Mouse (Mus musculus) heart, postnatal 0 days (tissue): ENCODE measurements around the gene Bloc1s1. TPM values are rescaled to one million over a fixed set of nuclear protein-coding genes. Genes with fewer than 3 reads are reported as not detected.

Source experiments
- ATAC-seq: fragments of 200-750 bp; cut with Nextera tagmentation; 2 replicates; pipeline ENCODE4 v1.8.0; 2017; ENCODE audit warnings: low read depth, moderate number of reproducible peaks, moderate library complexity; ENCODE audit not compliant: insufficient read depth
- DNase-seq: peaks from one replicate; pipeline ENCODE4 v3.0.0-alpha.2; 2016; ENCODE audit warnings: low spot score
- H3K27ac ChIP-seq: fragments of 300-500 bp; sonication (generic); 2 replicates; pipeline ENCODE4 v1.5.1; 2014; ENCODE audit warnings: low read depth, mild to moderate bottlenecking
- H3K27me3 ChIP-seq: fragments of 300-500 bp; sonication (generic); 2 replicates; pipeline ENCODE4 v1.6.1; 2014; ENCODE audit warnings: low read length, mixed read lengths; ENCODE audit not compliant: control insufficient read depth, insufficient read depth
- H3K36me3 ChIP-seq: fragments of 300-500 bp; sonication (generic); replicated peaks from 2 replicates; pipeline ENCODE4 v1.6.1; 2014; ENCODE audit warnings: low read length, mixed read lengths; ENCODE audit not compliant: control insufficient read depth, insufficient read depth
- H3K4me1 ChIP-seq: fragments of 300-500 bp; sonication (generic); 2 replicates; pipeline ENCODE4 v1.6.1; 2014; ENCODE audit warnings: antibody characterized with exemption; ENCODE audit not compliant: control insufficient read depth, insufficient read depth
- H3K4me2 ChIP-seq: fragments of 300-500 bp; sonication (generic); 2 replicates; pipeline ENCODE4 v1.6.1; 2014; ENCODE audit warnings: low read depth, mild to moderate bottlenecking, low read length, moderate library complexity
- H3K4me3 ChIP-seq: fragments of 300-500 bp; sonication (generic); 2 replicates; pipeline ENCODE4 v1.5.1; 2014; ENCODE audit warnings: low read depth, low read length
- H3K9ac ChIP-seq: fragments of 300-500 bp; sonication (generic); replicated peaks from 2 replicates; pipeline ENCODE4 v1.6.1; 2014; ENCODE audit warnings: low read depth, low read length, mixed read lengths
- H3K9me3 ChIP-seq: fragments of 300-500 bp; sonication (generic); replicated peaks from 2 replicates; pipeline ENCODE4 v1.6.1; 2016; ENCODE audit warnings: low read length; ENCODE audit not compliant: control insufficient read depth
- CTCF ChIP-seq: IDR thresholded peaks from 2 replicates; pipeline ENCODE4 v1.5.1; 2016; ENCODE audit warnings: antibody characterized with exemption, control low read depth, low read depth
- EP300 ChIP-seq: IDR thresholded peaks from 2 replicates; pipeline ENCODE4 v1.6.1; 2016; ENCODE audit warnings: antibody characterized with exemption, low read depth
- WGBS: fragments of 180-500 bp; shearing (Covaris S2); extraction: QIAGEN DNeasy Blood & Tissue Kit; methylation state at CpG from one replicate; pipeline ENCODE4 v1.1.7; 2014; 5-methylcytosine and 5-hydroxymethylcytosine counted together
- polyA plus RNA-seq: library from polyadenylated mRNA; unstranded; fragments of >200 nt; fragmentation: Nextera tagmentation; extraction: Ambion mirVana; gene quantifications from 2 replicates; pipeline ENCODE4 v1.2.1, GENCODE M21; 2015
- total RNA-seq: library from RNA; depleted of rRNA; stranded (reverse); fragments of >200 nt; gene quantifications from 2 replicates; pipeline ENCODE4 v1.2.3, GENCODE M21; 2014; ENCODE audit warnings: low replicate concordance

Gene Bloc1s1
- total and polyA plus RNA-seq, 2 experiments from 2014 or later = 121 to 292 TPM

DNA sequence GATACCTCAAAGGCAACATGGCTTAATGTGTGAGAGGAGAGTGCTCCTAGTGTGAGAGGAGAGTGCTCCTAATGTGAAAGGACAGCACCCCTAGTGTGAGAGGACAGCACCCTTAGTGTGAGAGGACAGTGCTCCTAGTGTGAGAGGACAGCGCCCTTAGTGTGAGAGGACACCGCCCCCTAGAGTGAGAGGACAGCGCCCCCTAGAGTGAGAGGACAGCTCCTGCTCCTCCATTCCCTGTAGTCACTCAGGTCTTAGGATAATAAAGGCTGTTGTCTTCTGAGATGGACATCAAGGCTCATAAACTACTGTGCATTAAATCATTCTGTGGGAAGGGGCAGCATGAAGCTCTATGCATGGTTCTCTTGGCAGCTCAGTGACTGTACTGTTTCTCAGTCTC, 21.8 kb upstream of the Bloc1s1 start:
- H3K36me3 ChIP-seq = no peaks in the 10 kb centered on the region; the same call in 1 of the 2 replicates
- no peak overlapping the region for H3K4me3 ChIP-seq
- peak; percentile 51 for DNase-seq

GRCm38 (mm10) chr10:128940475-128941061, 16.7 kb upstream of the Bloc1s1 start:
- DNase-seq (no peak), ATAC-seq (no peak)
- Histone ChIP-seq H3K4me1 (0 out of 2 replicates have a peak, but pooled peaks cover 7% of the 10 kb centered on the region), H3K4me3 (no peak overlapping the region), H3K36me3 (no peaks in the 10 kb centered on the region; the same call in 1 of the 2 replicates), H3K27ac (no peak overlapping the region), H3K4me2 (no peak overlapping the region), H3K27me3 (no peaks in the 10 kb centered on the region), H3K9ac (no peak overlapping the region), H3K9me3 (no peaks in the 10 kb centered on the region)
- 77% methylated on average over 10 of the region's 10 CpGs for WGBS
- TF ChIP-seq CTCF = no peak
- no peak for TF ChIP-seq EP300

More for the DNA sequence above, 21.8 kb upstream of the Bloc1s1 start:
- H3K4me1 ChIP-seq = no peaks in the 10 kb centered on the region
- H3K9me3 ChIP-seq = no peaks in the 10 kb centered on the region
- no peak for TF ChIP-seq EP300
- peak; percentile 79 for TF ChIP-seq CTCF
- peak; percentile 65; the same call in 1 of the 2 replicates for ATAC-seq
- WGBS = 17% methylated on average over 3 of the region's 3 CpGs
- no peaks in the 10 kb centered on the region for H3K27me3 ChIP-seq
- H3K9ac ChIP-seq = no peak overlapping the region
- H3K27ac ChIP-seq = no peak overlapping the region
- no peak overlapping the region for H3K4me2 ChIP-seq

GRCm38 (mm10) chr10:128938974-128939373, 15.1 kb upstream of the Bloc1s1 start:
- ATAC-seq = 0 out of 2 replicates have a peak, but pooled peaks have one; percentile 28
- Histone ChIP-seq H3K4me2 (no peak overlapping the region), H3K9ac (no peak overlapping the region), H3K27me3 (peaks cover 10% of the 10 kb centered on the region; the same call in 1 of the 2 replicates), H3K4me3 (no peak overlapping the region), H3K36me3 (no peaks in the 10 kb centered on the region; the same call in 1 of the 2 replicates), H3K9me3 (no peaks in the 10 kb centered on the region), H3K4me1 (peaks cover 15% of the 10 kb centered on the region; the same call in 1 of the 2 replicates), H3K27ac (peak overlapping the region; percentile 64)
- TF ChIP-seq CTCF (no peak), EP300 (no peak)
- WGBS = 46% methylated on average over 5 of the region's 5 CpGs
- no peak for DNase-seq

DNA sequence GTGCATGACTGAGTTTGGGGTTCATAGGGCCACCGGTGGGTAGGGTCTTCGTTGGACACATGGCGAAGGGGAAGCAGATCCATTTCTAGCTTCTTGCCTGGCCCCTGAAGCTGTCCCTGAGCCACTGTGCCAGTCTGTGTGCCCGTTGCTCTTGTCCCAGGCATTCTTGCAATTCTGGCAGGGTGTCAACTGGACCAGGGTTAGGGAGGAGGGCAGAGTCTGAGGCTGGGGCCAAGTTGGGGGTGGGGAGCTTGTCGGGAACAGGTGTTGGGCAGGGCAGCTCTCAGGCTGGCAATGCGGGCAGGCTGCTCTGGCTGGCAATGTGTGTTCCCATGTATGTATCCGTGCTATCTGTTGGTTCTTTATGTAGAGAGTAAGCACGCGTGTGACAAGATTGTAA, 14.6 kb upstream of the Bloc1s1 start:
- ATAC-seq (peak; percentile 75), DNase-seq (no peak)
- no peak overlapping the region for H3K4me3 ChIP-seq
- peak overlapping the region; percentile 64 for H3K27ac ChIP-seq
- no peak overlapping the region for H3K9ac ChIP-seq
- no peaks in the 10 kb centered on the region for H3K9me3 ChIP-seq
- peaks cover 15% of the 10 kb centered on the region; the same call in 1 of the 2 replicates for H3K4me1 ChIP-seq
- TF ChIP-seq CTCF = no peak
- no peak for TF ChIP-seq EP300
- H3K27me3 ChIP-seq = peaks cover 11% of the 10 kb centered on the region; the same call in 1 of the 2 replicates
- no peak overlapping the region for H3K4me2 ChIP-seq
- WGBS = 50% methylated on average over 9 of the region's 9 CpGs
- H3K36me3 ChIP-seq = no peaks in the 10 kb centered on the region

- no peak for ATAC-seq
- Histone ChIP-seq H3K4me3 (no peak overlapping the region), H3K9me3 (no peaks in the 10 kb centered on the region), H3K27me3 (peaks cover 14% of the 10 kb centered on the region; the same call in 1 of the 2 replicates), H3K4me1 (peaks cover 16% of the 10 kb centered on the region; the same call in 1 of the 2 replicates), H3K36me3 (no peaks in the 10 kb centered on the region), H3K9ac (no peak overlapping the region), H3K27ac (peak overlapping the region; percentile 64), H3K4me2 (no peak overlapping the region)
- TF ChIP-seq EP300 = no peak
- TF ChIP-seq CTCF = no peak
- DNase-seq = no peak
- 58% methylated on average over 12 of the region's 12 CpGs for WGBS
These were observed 14.0 kb upstream of the Bloc1s1 start for GRCm38 (mm10) chr10:128937756-128938390.
